Mouse (Mus musculus) stomach, embryonic 15.5 days (tissue): ENCODE data around the gene Ubxn6. TPM values are rescaled to one million over a fixed set of nuclear protein-coding genes. Genes with fewer than 3 reads are reported as not detected.
"Not testable (repeated sequence)": the region's sequence is repeated elsewhere in the genome, so short reads cannot be mapped to it uniquely, and the experiment has no call there.

ENCODE experiments used
- ATAC-seq: fragments of 200-750 bp; cut with Nextera tagmentation; 2 replicates; pipeline ENCODE4 v1.8.0; 2017; ENCODE audit warnings: low read depth, moderate number of reproducible peaks, moderate TSS enrichment; ENCODE audit not compliant: insufficient read depth, low FRiP score
- H3K27ac ChIP-seq: fragments of 300-500 bp; sonication (generic); 2 replicates; pipeline ENCODE4 v1.5.1; 2015; ENCODE audit warnings: mild to moderate bottlenecking, inconsistent platforms
- H3K27me3 ChIP-seq: fragments of 300-500 bp; sonication (generic); replicated peaks from 2 replicates; pipeline ENCODE4 v1.6.1; 2015; ENCODE audit warnings: inconsistent platforms
- H3K36me3 ChIP-seq: fragments of 300-500 bp; sonication (generic); 2 replicates; pipeline ENCODE4 v1.6.1; 2015; ENCODE audit warnings: inconsistent platforms
- H3K4me1 ChIP-seq: fragments of 300-500 bp; sonication (generic); 2 replicates; pipeline ENCODE4 v1.6.1; 2015; ENCODE audit warnings: inconsistent platforms
- H3K4me2 ChIP-seq: fragments of 300-500 bp; sonication (generic); 2 replicates; pipeline ENCODE4 v1.6.1; 2015; ENCODE audit warnings: mild to moderate bottlenecking, inconsistent platforms
- H3K4me3 ChIP-seq: fragments of 300-500 bp; sonication (generic); replicated peaks from 2 replicates; pipeline ENCODE4 v1.5.1; 2015; ENCODE audit warnings: inconsistent platforms
- H3K9ac ChIP-seq: fragments of 300-500 bp; sonication (generic); 2 replicates; pipeline ENCODE4 v1.6.1; 2015; ENCODE audit warnings: inconsistent platforms
- H3K9me3 ChIP-seq: fragments of 300-500 bp; sonication (generic); 2 replicates; pipeline ENCODE4 v1.6.1; 2016; ENCODE audit warnings: inconsistent platforms
- WGBS: fragments of 180-500 bp; shearing (Covaris S2); methylation state at CpG from one replicate; pipeline ENCODE4 v1.1.7; 2015; 5-methylcytosine and 5-hydroxymethylcytosine counted together
- polyA plus RNA-seq: library from polyadenylated mRNA; unstranded; fragments of >200 nt; fragmentation: Nextera tagmentation; extraction: Ambion mirVana; gene quantifications from 2 replicates; pipeline ENCODE4 v1.2.1, GENCODE M21; 2015

Ubxn6 gene
- polyA plus RNA-seq, 1 experiment from 2014 or later: 36.0 TPM

- H3K4me1 ChIP-seq: peaks cover 14% of the 10 kb centered on the region; the same call in 1 of the 2 replicates
- H3K36me3 ChIP-seq: peaks cover 61% of the 10 kb centered on the region
- no peaks in the 10 kb centered on the region for H3K9me3 ChIP-seq
- no peak overlapping the region for H3K27ac ChIP-seq
- no peak for ATAC-seq
- H3K4me3 ChIP-seq: no peak overlapping the region
- H3K9ac ChIP-seq: no peak overlapping the region
- H3K27me3 ChIP-seq: no peaks in the 10 kb centered on the region
- no peak overlapping the region for H3K4me2 ChIP-seq
These were observed 3.7 kb downstream of the Ubxn6 start for GRCm38 (mm10) chr17:56071126-56071525.

- no peak overlapping the region for H3K4me2 ChIP-seq
- H3K27ac ChIP-seq: no peak overlapping the region
- H3K4me1 ChIP-seq: peaks cover 8% of the 10 kb centered on the region; the same call in 1 of the 2 replicates
- H3K9ac ChIP-seq: no peak overlapping the region
- no peak for ATAC-seq
- no peak overlapping the region for H3K4me3 ChIP-seq
- H3K36me3 ChIP-seq: peaks cover 82% of the 10 kb centered on the region
- no peaks in the 10 kb centered on the region for H3K27me3 ChIP-seq
- no peaks in the 10 kb centered on the region for H3K9me3 ChIP-seq
- WGBS: 96% methylated on average over 14 of the region's 14 CpGs
These were observed 5.8 kb downstream of the Ubxn6 start for GRCm38 (mm10) chr17:56069066-56069465.

GRCm38 (mm10) chr17:56066451-56066850 is 8.4 kb downstream of the Ubxn6 start:
- Histone ChIP-seq H3K27me3 (no peaks in the 10 kb centered on the region), H3K9me3 (no peaks in the 10 kb centered on the region), H3K9ac (no peak overlapping the region), H3K4me1 (no peaks in the 10 kb centered on the region), H3K27ac (no peak overlapping the region), H3K4me2 (no peak overlapping the region), H3K4me3 (no peak overlapping the region), H3K36me3 (peaks cover 93% of the 10 kb centered on the region)
- no peak for ATAC-seq

- not testable (repeated sequence) for H3K4me2 ChIP-seq, ATAC-seq, H3K9me3 ChIP-seq, H3K27ac ChIP-seq, H3K27me3 ChIP-seq, H3K4me1 ChIP-seq, H3K9ac ChIP-seq, H3K4me3 ChIP-seq
- peaks cover 94% of the 10 kb centered on the region for H3K36me3 ChIP-seq
- 79% methylated on average over 6 of the region's 6 CpGs for WGBS
These were observed 9.1 kb downstream of the Ubxn6 start for GRCm38 (mm10) chr17:56065715-56066114.

GRCm38 (mm10) chr17:56062081-56062480 is 12.7 kb downstream of the Ubxn6 start:
- Histone ChIP-seq H3K4me2 (no peak overlapping the region), H3K27me3 (no peaks in the 10 kb centered on the region), H3K9me3 (no peaks in the 10 kb centered on the region), H3K4me1 (no peaks in the 10 kb centered on the region), H3K4me3 (no peak overlapping the region), H3K36me3 (peaks cover 91% of the 10 kb centered on the region), H3K9ac (no peak overlapping the region), H3K27ac (no peak overlapping the region)
- 94% methylated on average over 7 of the region's 7 CpGs for WGBS
- ATAC-seq: no peak

GRCm38 (mm10) chr17:56057381-56058120 is 17.3 kb downstream of the Ubxn6 start:
- H3K4me2 ChIP-seq: no peak overlapping the region
- ATAC-seq: no peak
- WGBS: 89% methylated on average over 11 of the region's 11 CpGs
- H3K4me3 ChIP-seq: no peak overlapping the region
- H3K27ac ChIP-seq: no peak overlapping the region
- H3K9ac ChIP-seq: no peak overlapping the region
- H3K9me3 ChIP-seq: no peaks in the 10 kb centered on the region
- H3K4me1 ChIP-seq: no peaks in the 10 kb centered on the region
- peaks cover 68% of the 10 kb centered on the region for H3K36me3 ChIP-seq
- H3K27me3 ChIP-seq: no peaks in the 10 kb centered on the region

- no peaks in the 10 kb centered on the region for H3K4me1 ChIP-seq
- H3K27ac ChIP-seq: no peak overlapping the region
- H3K36me3 ChIP-seq: peaks cover 59% of the 10 kb centered on the region
- no peak overlapping the region for H3K9ac ChIP-seq
- H3K4me3 ChIP-seq: no peak overlapping the region
- H3K4me2 ChIP-seq: no peak overlapping the region
- ATAC-seq: no peak
- H3K9me3 ChIP-seq: no peaks in the 10 kb centered on the region
- WGBS: 65% methylated on average over 4 of the region's 4 CpGs
- H3K27me3 ChIP-seq: no peaks in the 10 kb centered on the region
These were observed 18.7 kb downstream of the Ubxn6 start for GRCm38 (mm10) chr17:56055945-56056678.

- H3K36me3 ChIP-seq: peaks cover 52% of the 10 kb centered on the region
- no peak overlapping the region for H3K4me2 ChIP-seq
- H3K27ac ChIP-seq: no peak overlapping the region
- no peak overlapping the region for H3K9ac ChIP-seq
- H3K27me3 ChIP-seq: no peaks in the 10 kb centered on the region
- H3K4me1 ChIP-seq: no peaks in the 10 kb centered on the region
- no peak overlapping the region for H3K4me3 ChIP-seq
- H3K9me3 ChIP-seq: no peaks in the 10 kb centered on the region
- no peak for ATAC-seq
These were observed 19.9 kb downstream of the Ubxn6 start for GRCm38 (mm10) chr17:56054938-56055337.

- Histone ChIP-seq H3K4me2 (no peak overlapping the region), H3K36me3 (peaks cover 41% of the 10 kb centered on the region), H3K9me3 (no peaks in the 10 kb centered on the region), H3K27ac (0 out of 2 replicates have a peak overlapping the region, but pooled peaks have one; percentile 32), H3K4me1 (no peaks in the 10 kb centered on the region), H3K9ac (no peak overlapping the region), H3K4me3 (no peak overlapping the region), H3K27me3 (no peaks in the 10 kb centered on the region)
- no peak for ATAC-seq
- WGBS: 77% methylated on average over 5 of the region's 5 CpGs
These were observed 23.5 kb downstream of the Ubxn6 start for GRCm38 (mm10) chr17:56051369-56051768.

- Histone ChIP-seq H3K36me3 (0 out of 2 replicates have a peak, but pooled peaks cover 9% of the 10 kb centered on the region), H3K27ac (peak overlapping the region; percentile 89)
- ATAC-seq: no peak
These were observed 34.0 kb downstream of the Ubxn6 start for GRCm38 (mm10) chr17:56040857-56041163.

GRCm38 (mm10) chr17:56040030-56040856 is 34.6 kb downstream of the Ubxn6 start, which contains the start of gene Chaf1a:
Gene Chaf1a (plus strand): TSS chr17:56040439.
- Histone ChIP-seq H3K27ac (peak within 1 kb of the TSS; percentile 89), H3K9ac (peak within 1 kb of the TSS; percentile 82), H3K36me3 (0 out of 2 replicates have a peak, but pooled peaks cover 5% of the 10 kb centered on the region), H3K9me3 (no peaks in the 10 kb centered on the region), H3K4me2 (peak within 1 kb of the TSS; percentile 77), H3K4me1 (peaks cover 14% of the 10 kb centered on the region), H3K4me3 (peak within 1 kb of the TSS; percentile 74), H3K27me3 (no peaks in the 10 kb centered on the region)
- ATAC-seq: peak; percentile 85
- WGBS: under 1% methylated on average over 66 of the region's 68 CpGs

More at GRCm38 (mm10) chr17:56040857-56041163, 34.0 kb downstream of the Ubxn6 start:
- 2% methylated on average over 12 of the region's 12 CpGs for WGBS
- Histone ChIP-seq H3K9me3 (no peaks in the 10 kb centered on the region), H3K27me3 (no peaks in the 10 kb centered on the region), H3K4me1 (peaks cover 13% of the 10 kb centered on the region), H3K9ac (peak overlapping the region; percentile 82), H3K4me2 (peak overlapping the region; percentile 77), H3K4me3 (peak overlapping the region; percentile 74)
